Mouse (Mus musculus) bone marrow, adult 2 months (tissue): ENCODE measurements around the gene Cstf3.

Source experiments
- CTCF ChIP-seq: fragments of 200-500 bp; IDR thresholded peaks from 2 replicates; pipeline ENCODE4 v1.5.1; 2011; ENCODE audit warnings: low read length, control low read depth; ENCODE audit not compliant: control insufficient read depth, insufficient read depth
- POLR2A ChIP-seq: fragments of 200-500 bp; IDR thresholded peaks from 2 replicates; pipeline ENCODE4 v1.6.1; 2011; ENCODE audit warnings: low read depth, mild to moderate bottlenecking, control low read depth, low read length, borderline replicate concordance; ENCODE audit not compliant: control insufficient read depth

DNA sequence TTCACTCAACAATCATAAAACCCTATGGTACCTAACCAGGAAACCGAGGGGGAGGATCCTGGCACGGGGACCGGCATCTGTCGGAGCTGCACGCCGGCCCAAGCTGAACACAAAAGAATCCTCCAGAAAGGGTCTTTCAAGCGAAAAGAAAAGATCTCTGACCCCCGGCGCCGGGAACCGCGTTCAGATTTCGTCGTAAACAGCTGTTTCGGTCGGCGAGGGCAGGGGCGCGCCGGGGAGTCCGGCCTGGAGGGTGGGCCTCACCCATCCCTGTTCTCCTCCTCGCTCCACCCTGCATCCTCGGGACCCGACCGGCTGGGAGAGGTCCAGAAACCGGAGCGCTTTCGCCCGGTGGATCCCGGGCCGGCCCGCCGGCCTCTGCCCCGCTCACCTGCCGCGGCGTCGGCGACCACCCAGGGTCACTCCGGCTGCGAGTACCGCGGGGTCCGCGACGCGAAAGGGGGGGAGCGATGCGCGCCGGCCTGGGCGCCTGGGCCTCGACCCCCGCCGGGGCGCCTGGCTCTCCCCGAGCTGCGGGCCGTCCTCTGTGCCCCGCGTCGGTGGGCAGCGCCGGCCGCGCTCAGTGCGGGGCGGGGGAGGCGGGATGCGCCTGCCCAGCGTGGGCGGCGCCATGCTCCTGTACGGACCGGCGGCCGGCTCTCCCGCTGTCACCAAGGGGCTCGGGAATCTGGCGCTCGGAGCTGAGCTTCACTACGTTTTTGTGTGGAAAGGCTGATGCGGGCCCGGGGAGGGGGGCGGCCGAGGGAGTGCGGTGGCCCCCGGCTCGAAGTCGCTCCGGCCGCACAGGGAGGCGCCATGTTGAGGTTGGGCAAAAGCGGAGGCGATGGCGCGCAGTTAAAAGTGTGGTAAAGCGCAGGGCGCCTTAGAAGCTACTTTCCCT lies 121.5 kb downstream of the Cstf3 start, which contains the start of gene Tcp11l1:
- TF ChIP-seq CTCF = no peak
- TF ChIP-seq POLR2A = no peak
